Mouse (Mus musculus) C2C12 (cell line): ENCODE data around the gene Ldb1.

Experiments
- CEBPB ChIP-seq: IDR thresholded peaks from one replicate; pipeline ENCODE4 v1.6.1; 2011; ENCODE audit warnings: low read depth, mild to moderate bottlenecking, control low read depth, moderate library complexity
- CTCF ChIP-seq: IDR thresholded peaks from one replicate; pipeline ENCODE4 v1.5.1; 2011; ENCODE audit not compliant: control insufficient read depth, insufficient read depth, insufficient read length
- FOSL1 ChIP-seq: IDR thresholded peaks from one replicate; pipeline ENCODE4 v1.8.0; 2011; ENCODE audit warnings: mild to moderate bottlenecking, low read length; ENCODE audit not compliant: poor library complexity, insufficient read depth, severe bottlenecking
- MAX ChIP-seq: IDR thresholded peaks from one replicate; pipeline ENCODE4 v1.6.1; 2011; ENCODE audit warnings: mild to moderate bottlenecking, control low read depth
- MYOG ChIP-seq: IDR thresholded peaks from one replicate; pipeline ENCODE4 v1.6.1; 2011; ENCODE audit not compliant: control insufficient read depth, insufficient read length; ENCODE audit errors: extremely low read depth
- USF1 ChIP-seq: IDR thresholded peaks from one replicate; pipeline ENCODE4 v1.6.1; 2011; ENCODE audit warnings: low read depth, mild to moderate bottlenecking, control low read depth, moderate library complexity

DNA sequence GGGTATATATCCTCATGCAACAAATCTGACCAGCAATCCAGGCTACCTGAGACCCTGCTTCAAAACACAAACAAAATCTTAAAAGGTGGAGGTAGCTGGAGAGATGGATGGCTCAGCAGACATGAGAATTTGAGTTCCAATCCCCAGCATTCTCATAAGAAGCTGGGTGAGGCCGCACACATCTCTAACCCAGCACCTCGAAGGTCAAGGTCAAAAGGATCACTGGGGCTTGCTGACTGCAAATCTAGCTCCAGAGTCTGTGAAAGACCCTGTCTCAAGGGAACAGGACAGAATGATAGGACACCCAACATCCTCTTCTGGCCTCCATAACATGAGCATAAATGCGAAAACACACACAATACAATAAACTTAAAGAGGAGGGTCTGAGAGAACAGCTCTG lies 53.8 kb downstream of the Ldb1 start:
- TF ChIP-seq CTCF (no peak), MAX (no peak), MYOG (no peak), USF1 (no peak), CEBPB (no peak), FOSL1 (no peak)
